Mouse (Mus musculus) myocyte (in vitro differentiated cells): Measurements from ENCODE around the gene Rasgrp2. TPM values are rescaled to one million over a fixed set of nuclear protein-coding genes. Genes with fewer than 3 reads are reported as not detected.

Experiments used
- H3K27me3 ChIP-seq: one replicate; pipeline ENCODE4 v1.6.1; 2011; ENCODE audit not compliant: control insufficient read depth, insufficient read depth, insufficient read length
- H3K36me3 ChIP-seq: one replicate; pipeline ENCODE4 v1.6.1; 2011; ENCODE audit not compliant: control insufficient read depth, insufficient read depth
- H3K4me2 ChIP-seq: one replicate; pipeline ENCODE4 v1.6.1; 2011; ENCODE audit warnings: low read depth, control low read depth
- H3K4me3 ChIP-seq: one replicate; pipeline ENCODE4 v1.5.1; 2011; ENCODE audit warnings: mild to moderate bottlenecking, control low read depth, moderate library complexity
- H3K79me2 ChIP-seq: one replicate; pipeline ENCODE4 v1.6.1; 2011; ENCODE audit not compliant: control insufficient read depth, insufficient read depth
- H3ac ChIP-seq: one replicate; pipeline ENCODE4 v1.6.1; 2011; ENCODE audit not compliant: control insufficient read depth, insufficient read length
- CEBPB ChIP-seq: IDR thresholded peaks from 2 replicates; pipeline ENCODE4 v1.6.1; 2011; ENCODE audit warnings: mild to moderate bottlenecking, moderate library complexity; ENCODE audit not compliant: poor library complexity, insufficient read depth, severe bottlenecking
- E2F4 ChIP-seq: IDR thresholded peaks from one replicate; pipeline ENCODE4 v1.6.1; 2011; ENCODE audit warnings: mild to moderate bottlenecking, control low read depth, moderate library complexity; ENCODE audit not compliant: insufficient read depth
- MAX ChIP-seq: IDR thresholded peaks from one replicate; pipeline ENCODE4 v1.6.1; 2011; ENCODE audit warnings: low read depth, mild to moderate bottlenecking, control low read depth
- MYOD1 ChIP-seq, 3 experiments: IDR thresholded peaks; one replicate each; pipeline ENCODE4 v1.6.1; 2011; ENCODE audit warnings: control low read depth in 2 of 3, low read depth in 2 of 3, mild to moderate bottlenecking in 2 of 3, moderate library complexity in 1 of 3; ENCODE audit not compliant: insufficient read length in 2 of 3, control insufficient read depth in 1 of 3
- MYOG ChIP-seq, 3 experiments: IDR thresholded peaks; one replicate each; pipeline ENCODE4 v1.6.1; 2011; ENCODE audit warnings: control low read depth in 2 of 3, low read depth in 2 of 3, mild to moderate bottlenecking in 2 of 3; ENCODE audit not compliant: insufficient read length in 2 of 3, control insufficient read depth in 1 of 3, insufficient read depth in 1 of 3
- POLR2A ChIP-seq: IDR thresholded peaks from one replicate; pipeline ENCODE4 v1.6.1; 2011; ENCODE audit warnings: low read depth, mild to moderate bottlenecking, control low read depth, moderate library complexity; ENCODE audit not compliant: insufficient read length
- POLR2AphosphoS2 ChIP-seq: IDR thresholded peaks from one replicate; pipeline ENCODE4 v1.6.1; 2011; ENCODE audit warnings: low read depth, control low read depth; ENCODE audit not compliant: insufficient read length
- REST ChIP-seq: IDR thresholded peaks from one replicate; pipeline ENCODE4 v1.6.1; 2011; ENCODE audit warnings: mild to moderate bottlenecking, control low read depth, moderate library complexity; ENCODE audit not compliant: insufficient read depth, insufficient read length
- SRF ChIP-seq: IDR thresholded peaks from one replicate; pipeline ENCODE4 v1.6.1; 2011; ENCODE audit warnings: low read depth; ENCODE audit not compliant: control insufficient read depth, insufficient read length
- TCF12 ChIP-seq: IDR thresholded peaks from one replicate; pipeline ENCODE4 v1.6.1; 2011; ENCODE audit warnings: mild to moderate bottlenecking, control low read depth; ENCODE audit not compliant: poor library complexity, insufficient read depth, severe bottlenecking
- TCF3 ChIP-seq: IDR thresholded peaks from one replicate; pipeline ENCODE4 v1.6.1; 2011; ENCODE audit warnings: low read depth, control low read depth; ENCODE audit not compliant: insufficient read length
- USF1 ChIP-seq: IDR thresholded peaks from one replicate; pipeline ENCODE4 v1.6.1; 2011; ENCODE audit warnings: low read depth, mild to moderate bottlenecking, control low read depth, moderate library complexity
- polyA plus RNA-seq: library from polyadenylated mRNA; unstranded; fragments of >200 nt; fragmentation: generic; extraction: Trizol; gene quantifications from one replicate; pipeline ENCODE4 v1.2.1, GENCODE M21; 2012; ENCODE audit warnings: missing spikeins

Rasgrp2 gene
- polyA plus RNA-seq, 1 experiment, result 8.0 TPM

- Histone ChIP-seq H3K4me3 (no peak overlapping the region), H3K4me2 (no peak overlapping the region), H3K79me2 (no peaks in the 10 kb centered on the region), H3K36me3 (no peaks in the 10 kb centered on the region), H3K27me3 (peaks cover 6% of the 10 kb centered on the region), H3ac (no peak overlapping the region)
- no peak for TF ChIP-seq TCF3
- TF ChIP-seq POLR2AphosphoS2, result no peak
- no peak for TF ChIP-seq CEBPB
- no peak for TF ChIP-seq POLR2A
- no peak for TF ChIP-seq MYOD1 (IDR thresholded peaks at IDR 0.05; ENCODE audit: control insufficient read depth in 1 of 3, insufficient read length in 2 of 3, low read depth in 2 of 3)
- TF ChIP-seq REST, result no peak
- TF ChIP-seq MYOG (IDR thresholded peaks at IDR 0.05; ENCODE audit: control insufficient read depth in 1 of 3, insufficient read depth in 1 of 3, insufficient read length in 2 of 3, low read depth in 2 of 3), result no peak
- TF ChIP-seq E2F4, result no peak
- TF ChIP-seq MAX, result no peak
- no peak for TF ChIP-seq TCF12
- no peak for TF ChIP-seq SRF
- TF ChIP-seq USF1, result no peak
Observed at GRCm38 (mm10) chr19:6396237-6396636, 2.9 kb upstream of the Rasgrp2 start.

- Histone ChIP-seq H3K27me3 (peaks cover 21% of the 10 kb centered on the region), H3K79me2 (no peaks in the 10 kb centered on the region), H3ac (no peak overlapping the region), H3K36me3 (no peaks in the 10 kb centered on the region), H3K4me2 (peak overlapping the region; percentile 40), H3K4me3 (no peak overlapping the region)
- TF ChIP-seq POLR2A, result no peak
- no peak for TF ChIP-seq POLR2AphosphoS2
- no peak for TF ChIP-seq MAX
- no peak for TF ChIP-seq MYOG (IDR thresholded peaks at IDR 0.05; ENCODE audit: control insufficient read depth in 1 of 3, insufficient read depth in 1 of 3, insufficient read length in 2 of 3, low read depth in 2 of 3)
- no peak for TF ChIP-seq E2F4
- TF ChIP-seq TCF3, result no peak
- no peak for TF ChIP-seq MYOD1 (IDR thresholded peaks at IDR 0.05; ENCODE audit: control insufficient read depth in 1 of 3, insufficient read length in 2 of 3, low read depth in 2 of 3)
- no peak for TF ChIP-seq SRF
- TF ChIP-seq REST, result no peak
- TF ChIP-seq USF1, result no peak
- TF ChIP-seq TCF12, result no peak
- no peak for TF ChIP-seq CEBPB
Observed at GRCm38 (mm10) chr19:6397582-6398249, 1.4 kb upstream of the Rasgrp2 start.

GRCm38 (mm10) chr19:6398447-6399284, 474 bp upstream of the Rasgrp2 start:
- no peak overlapping the region for H3K4me3 ChIP-seq
- peaks cover 30% of the 10 kb centered on the region for H3K27me3 ChIP-seq
- no peak for TF ChIP-seq USF1
- TF ChIP-seq MYOG (IDR thresholded peaks at IDR 0.05; ENCODE audit: control insufficient read depth in 1 of 3, insufficient read depth in 1 of 3, insufficient read length in 2 of 3, low read depth in 2 of 3), result peak in 2 of 3 experiments; percentile 38 to 83
- TF ChIP-seq MAX, result no peak
- no peak for TF ChIP-seq TCF12
- peak; percentile 5 for TF ChIP-seq TCF3
- no peak for TF ChIP-seq REST
- peak in 2 of 3 experiments; percentile 54 to 87 for TF ChIP-seq MYOD1 (IDR thresholded peaks at IDR 0.05; ENCODE audit: control insufficient read depth in 1 of 3, insufficient read length in 2 of 3, low read depth in 2 of 3)
- peak overlapping the region; percentile 62 for H3K4me2 ChIP-seq
- no peaks in the 10 kb centered on the region for H3K36me3 ChIP-seq
- no peaks in the 10 kb centered on the region for H3K79me2 ChIP-seq
- no peak overlapping the region for H3ac ChIP-seq

- Histone ChIP-seq H3K36me3 (no peaks in the 10 kb centered on the region), H3K79me2 (no peaks in the 10 kb centered on the region), H3K27me3 (peaks cover 44% of the 10 kb centered on the region), H3K4me3 (no peak overlapping the region), H3K4me2 (peak overlapping the region; percentile 62), H3ac (no peak overlapping the region)
- TF ChIP-seq MYOD1 (IDR thresholded peaks at IDR 0.05; ENCODE audit: control insufficient read depth in 1 of 3, insufficient read length in 2 of 3, low read depth in 2 of 3) (no peak), TCF12 (no peak), CEBPB (no peak), POLR2AphosphoS2 (no peak), POLR2A (no peak), USF1 (no peak), MYOG (IDR thresholded peaks at IDR 0.05; ENCODE audit: control insufficient read depth in 1 of 3, insufficient read depth in 1 of 3, insufficient read length in 2 of 3, low read depth in 2 of 3) (no peak), TCF3 (no peak), REST (no peak), E2F4 (no peak)
Observed at GRCm38 (mm10) chr19:6400096-6401086, 1.3 kb downstream of the Rasgrp2 start.
